Mouse (Mus musculus): ENCODE measurements around the gene Pkd1l3. TPM values are rescaled to one million over a fixed set of nuclear protein-coding genes. Genes with fewer than 3 reads are reported as not detected.

Pkd1l3 gene
- polyA plus RNA-seq, 1 experiment from 2014 or later, result 0.25 TPM

DNA sequence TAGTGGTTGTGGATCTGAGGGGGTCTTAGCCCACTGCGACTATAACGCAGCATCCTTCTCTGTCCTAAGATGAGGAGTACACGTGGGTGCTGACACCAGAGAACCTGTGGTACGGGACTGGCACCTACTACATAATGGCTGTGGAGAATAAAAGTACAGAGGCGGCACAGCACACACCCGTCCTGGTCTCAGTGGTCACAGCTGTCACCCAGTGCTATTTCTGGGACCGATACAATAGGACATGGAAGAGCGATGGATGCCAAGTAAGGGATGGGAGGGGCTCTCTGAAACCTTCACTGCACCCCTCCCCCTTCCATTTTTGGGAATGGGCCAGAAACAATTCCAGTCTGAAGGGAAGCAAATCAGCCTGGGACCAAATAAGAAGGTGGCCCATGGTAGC, 20.8 kb downstream of the Pkd1l3 start:
- H3K27me3 ChIP-seq (replicated peaks), result peaks cover 5% of the 10 kb centered on the region; the same call in 1 of the 2 replicates
- no peak overlapping the region for H3K4me2 ChIP-seq
- no peak overlapping the region for H3K4me3 ChIP-seq
- no peaks in the 10 kb centered on the region for H3K36me3 ChIP-seq
- WGBS, result 83% methylated on average over 8 of the region's 8 CpGs
- no peak for ATAC-seq (ENCODE audit: extremely low read depth, insufficient number of reproducible peaks, low FRiP score, low TSS enrichment)
- no peaks in the 10 kb centered on the region for H3K9me3 ChIP-seq
- no peak overlapping the region for H3K27ac ChIP-seq (replicated peaks)
- H3K4me1 ChIP-seq, result no peaks in the 10 kb centered on the region
- no peak overlapping the region for H3K9ac ChIP-seq

DNA sequence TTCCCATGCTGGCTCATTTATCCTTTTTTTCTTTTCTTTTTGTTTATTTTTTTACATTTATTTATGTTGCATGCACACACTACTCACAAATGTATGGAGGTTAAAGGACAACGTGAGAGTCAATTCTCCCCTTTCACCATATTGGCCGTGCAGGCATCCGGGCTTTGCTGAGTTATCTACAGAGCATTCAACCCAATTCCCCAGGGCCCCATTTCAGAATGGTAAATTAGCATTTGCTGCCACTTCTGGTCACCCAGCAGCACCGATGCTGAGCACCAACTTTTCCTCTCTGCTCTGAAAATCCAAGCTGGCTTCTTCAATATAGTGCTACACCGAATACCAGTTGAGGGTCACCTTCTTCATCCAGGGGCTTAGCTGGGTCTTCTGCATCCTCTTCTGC, 24.5 kb downstream of the Pkd1l3 start:
- Histone ChIP-seq H3K4me3 (no peak overlapping the region), H3K36me3 (no peaks in the 10 kb centered on the region), H3K27me3 (replicated peaks) (peaks cover 14% of the 10 kb centered on the region), H3K4me1 (no peaks in the 10 kb centered on the region), H3K9me3 (no peaks in the 10 kb centered on the region), H3K4me2 (no peak overlapping the region), H3K27ac (replicated peaks) (no peak overlapping the region), H3K9ac (no peak overlapping the region)
- WGBS, result 69% methylated on average over 5 of the region's 5 CpGs
- no peak for ATAC-seq (ENCODE audit: extremely low read depth, insufficient number of reproducible peaks, low FRiP score, low TSS enrichment)

DNA sequence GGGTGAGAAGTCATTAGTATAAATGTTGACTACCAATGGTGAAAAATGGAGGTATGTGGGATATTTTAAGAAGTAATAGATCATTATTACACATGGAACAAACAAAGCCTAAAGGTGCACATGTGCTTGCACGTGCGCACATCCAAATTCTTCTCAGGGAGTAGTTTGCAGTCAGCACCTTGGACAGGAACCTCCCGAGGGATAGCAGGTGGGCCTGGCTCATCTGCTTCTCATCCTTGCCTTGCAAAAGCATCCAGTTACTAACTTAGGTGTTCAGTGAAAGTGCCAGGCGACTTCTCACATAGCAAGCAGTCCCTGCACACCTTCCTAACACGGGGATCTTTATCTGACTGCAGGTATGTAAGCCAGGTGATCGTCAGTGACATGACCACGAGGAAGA, 26.1 kb downstream of the Pkd1l3 start:
- H3K9me3 ChIP-seq, result no peaks in the 10 kb centered on the region
- H3K4me3 ChIP-seq, result no peak overlapping the region
- no peak overlapping the region for H3K4me2 ChIP-seq
- H3K27ac ChIP-seq (replicated peaks), result no peak overlapping the region
- no peaks in the 10 kb centered on the region for H3K36me3 ChIP-seq
- H3K9ac ChIP-seq, result no peak overlapping the region
- ATAC-seq (ENCODE audit: extremely low read depth, insufficient number of reproducible peaks, low FRiP score, low TSS enrichment), result no peak
- peaks cover 14% of the 10 kb centered on the region for H3K27me3 ChIP-seq (replicated peaks)
- WGBS, result 54% methylated on average over 7 of the region's 7 CpGs
- H3K4me1 ChIP-seq, result no peaks in the 10 kb centered on the region

DNA sequence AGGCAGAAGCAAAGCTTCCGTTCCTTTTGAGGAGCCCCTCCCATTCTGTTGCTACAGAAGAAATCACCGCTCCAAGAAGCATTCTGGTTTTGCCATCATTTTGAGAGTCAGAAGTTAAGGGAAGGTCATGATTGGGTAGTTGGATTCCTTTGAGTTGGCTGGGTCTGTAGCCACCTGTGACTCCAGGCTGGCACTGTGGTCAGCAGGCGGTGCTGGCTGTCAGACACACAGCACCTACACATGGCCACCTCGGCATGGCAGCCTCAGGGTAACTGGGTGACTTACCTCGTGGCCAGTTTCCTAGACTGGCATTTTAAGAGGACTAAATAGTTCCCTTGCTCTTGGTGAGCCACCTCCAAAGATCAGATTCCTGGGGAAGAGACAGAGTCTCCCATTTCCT, 26.9 kb downstream of the Pkd1l3 start:
- no peaks in the 10 kb centered on the region for H3K4me1 ChIP-seq
- no peak overlapping the region for H3K4me3 ChIP-seq
- no peaks in the 10 kb centered on the region for H3K36me3 ChIP-seq
- peaks cover 14% of the 10 kb centered on the region for H3K27me3 ChIP-seq (replicated peaks)
- no peak overlapping the region for H3K27ac ChIP-seq (replicated peaks)
- no peak overlapping the region for H3K9ac ChIP-seq
- ATAC-seq (ENCODE audit: extremely low read depth, insufficient number of reproducible peaks, low FRiP score, low TSS enrichment), result no peak
- no peaks in the 10 kb centered on the region for H3K9me3 ChIP-seq
- 73% methylated on average over 5 of the region's 5 CpGs for WGBS
- no peak overlapping the region for H3K4me2 ChIP-seq

DNA sequence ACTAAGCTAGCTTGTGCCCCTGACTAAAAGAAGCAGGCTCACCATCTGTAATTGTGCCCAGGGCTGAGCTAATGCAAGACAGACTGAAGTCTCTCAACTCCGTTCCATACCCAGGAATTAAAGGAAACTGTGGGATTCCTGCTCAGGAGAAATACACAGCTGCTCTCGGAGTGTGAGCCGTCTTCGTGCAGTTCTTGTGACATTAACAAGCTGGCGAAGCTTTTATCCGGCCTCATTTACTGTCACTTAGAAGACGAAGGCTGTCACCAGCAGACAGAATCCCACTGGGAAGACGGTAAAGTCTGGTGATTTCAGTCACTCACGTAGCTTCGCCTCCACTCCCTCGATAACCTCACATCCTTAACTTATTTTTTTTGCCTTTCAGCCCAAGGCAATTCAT, 33.0 kb downstream of the Pkd1l3 start:
- 57% methylated on average over 11 of the region's 11 CpGs for WGBS
- Histone ChIP-seq H3K36me3 (no peaks in the 10 kb centered on the region), H3K4me1 (0 out of 2 replicates have a peak, but pooled peaks cover 5% of the 10 kb centered on the region), H3K27ac (replicated peaks) (no peak overlapping the region), H3K9me3 (no peaks in the 10 kb centered on the region), H3K27me3 (replicated peaks) (peaks cover 21% of the 10 kb centered on the region), H3K9ac (no peak overlapping the region), H3K4me2 (no peak overlapping the region), H3K4me3 (no peak overlapping the region)
- no peak for ATAC-seq (ENCODE audit: extremely low read depth, insufficient number of reproducible peaks, low FRiP score, low TSS enrichment)

DNA sequence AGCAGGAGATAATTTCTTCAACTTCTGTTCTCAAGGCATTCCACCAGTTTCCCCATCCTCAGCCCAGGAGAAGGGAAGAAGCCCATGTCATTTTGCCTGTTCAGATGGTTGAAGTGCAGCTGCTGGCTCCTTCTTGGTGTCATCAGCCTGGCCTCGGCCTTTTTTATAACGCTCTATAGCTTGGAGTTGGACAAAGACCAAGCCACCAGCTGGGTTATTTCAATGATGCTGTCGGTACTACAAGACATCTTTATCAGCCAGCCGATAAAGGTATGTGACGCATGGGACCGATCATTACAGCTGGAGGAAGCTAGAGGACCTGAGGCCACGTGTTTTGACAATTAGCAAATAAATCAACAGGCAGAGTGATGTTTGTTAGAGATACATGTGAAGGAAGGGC, 34.2 kb downstream of the Pkd1l3 start:
- Histone ChIP-seq H3K9ac (no peak overlapping the region), H3K9me3 (no peaks in the 10 kb centered on the region), H3K4me2 (no peak overlapping the region), H3K4me1 (0 out of 2 replicates have a peak, but pooled peaks cover 5% of the 10 kb centered on the region), H3K4me3 (no peak overlapping the region), H3K27me3 (replicated peaks) (peaks cover 23% of the 10 kb centered on the region; the same call in 1 of the 2 replicates), H3K36me3 (no peaks in the 10 kb centered on the region), H3K27ac (replicated peaks) (no peak overlapping the region)
- 28% methylated on average over 7 of the region's 7 CpGs for WGBS
- ATAC-seq (ENCODE audit: extremely low read depth, insufficient number of reproducible peaks, low FRiP score, low TSS enrichment), result no peak

DNA sequence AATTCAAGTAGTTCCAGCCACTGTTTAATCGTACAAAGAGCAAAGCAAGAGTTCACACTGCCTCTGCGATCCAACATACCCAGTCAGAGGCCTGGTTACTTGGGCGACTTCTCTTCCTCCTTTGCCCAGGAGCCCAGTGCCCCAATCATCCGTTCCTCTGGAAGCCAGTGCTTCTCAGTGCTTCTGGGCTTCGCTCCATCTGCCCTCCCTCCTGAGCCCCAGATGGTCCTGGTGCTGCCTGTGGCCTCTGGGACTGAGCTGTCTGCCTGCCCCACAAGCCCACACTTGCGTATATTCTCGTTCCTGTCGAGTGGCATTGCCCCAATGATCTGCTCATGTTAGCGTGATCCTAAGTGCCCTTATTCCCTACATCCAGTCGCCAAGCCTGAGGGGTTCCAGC, 36.5 kb downstream of the Pkd1l3 start:
- H3K9ac ChIP-seq, result no peak overlapping the region
- no peak overlapping the region for H3K4me2 ChIP-seq
- no peak for ATAC-seq (ENCODE audit: extremely low read depth, insufficient number of reproducible peaks, low FRiP score, low TSS enrichment)
- 0 out of 2 replicates have a peak, but pooled peaks cover 5% of the 10 kb centered on the region for H3K4me1 ChIP-seq
- WGBS, result 65% methylated on average over 10 of the region's 10 CpGs
- H3K9me3 ChIP-seq, result no peaks in the 10 kb centered on the region
- no peak overlapping the region for H3K27ac ChIP-seq (replicated peaks)
- no peaks in the 10 kb centered on the region for H3K36me3 ChIP-seq
- peaks cover 23% of the 10 kb centered on the region; the same call in 1 of the 2 replicates for H3K27me3 ChIP-seq (replicated peaks)
- H3K4me3 ChIP-seq, result no peak overlapping the region

DNA sequence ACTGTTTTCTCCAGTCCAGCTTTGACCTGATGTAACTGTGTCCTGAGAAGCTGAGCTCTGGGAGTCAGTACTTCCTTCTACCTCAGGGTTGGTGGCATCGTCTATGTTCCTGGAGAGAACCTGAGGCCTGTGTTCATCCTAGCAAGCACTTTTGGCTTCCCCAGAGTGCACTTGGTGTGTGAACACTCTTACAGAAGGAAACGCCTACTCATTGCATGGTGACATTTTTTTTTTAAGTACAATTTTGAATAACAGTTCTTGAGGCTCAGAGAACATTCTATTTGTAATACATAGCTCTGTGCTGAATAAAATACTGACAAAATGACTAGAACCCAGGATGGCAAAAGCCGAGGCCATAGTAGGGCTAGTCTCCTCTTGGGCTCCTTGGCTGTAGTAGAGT, 42.5 kb downstream of the Pkd1l3 start:
- no peak overlapping the region for H3K9ac ChIP-seq
- H3K27me3 ChIP-seq (replicated peaks), result peaks cover 5% of the 10 kb centered on the region; the same call in 1 of the 2 replicates
- WGBS, result 85% methylated on average over 3 of the region's 3 CpGs
- H3K36me3 ChIP-seq, result no peaks in the 10 kb centered on the region
- ATAC-seq (ENCODE audit: extremely low read depth, insufficient number of reproducible peaks, low FRiP score, low TSS enrichment), result no peak
- no peak overlapping the region for H3K27ac ChIP-seq (replicated peaks)
- H3K4me3 ChIP-seq, result no peak overlapping the region
- no peaks in the 10 kb centered on the region for H3K9me3 ChIP-seq
- H3K4me1 ChIP-seq, result no peaks in the 10 kb centered on the region
- no peak overlapping the region for H3K4me2 ChIP-seq

DNA sequence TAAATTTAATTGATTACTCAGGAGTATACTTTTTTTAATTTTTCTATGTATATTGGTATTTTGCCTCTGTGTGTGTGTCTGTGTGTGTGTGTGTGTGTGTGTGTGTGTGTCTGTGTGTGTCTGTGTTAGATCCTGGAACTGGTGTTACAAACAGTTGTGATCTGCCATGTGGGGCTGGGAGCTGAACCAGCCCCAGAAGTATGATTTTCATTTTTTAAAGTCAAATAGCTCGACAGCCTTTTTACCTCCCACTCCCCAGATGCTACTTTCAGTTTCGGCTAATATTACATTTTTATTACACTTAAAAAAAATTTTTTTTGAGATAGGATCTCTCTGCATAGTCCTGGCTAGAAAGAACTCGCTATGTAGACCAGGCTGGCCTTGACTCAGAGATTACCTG, 48.0 kb downstream of the Pkd1l3 start:
- no peak overlapping the region for H3K4me2 ChIP-seq

DNA sequence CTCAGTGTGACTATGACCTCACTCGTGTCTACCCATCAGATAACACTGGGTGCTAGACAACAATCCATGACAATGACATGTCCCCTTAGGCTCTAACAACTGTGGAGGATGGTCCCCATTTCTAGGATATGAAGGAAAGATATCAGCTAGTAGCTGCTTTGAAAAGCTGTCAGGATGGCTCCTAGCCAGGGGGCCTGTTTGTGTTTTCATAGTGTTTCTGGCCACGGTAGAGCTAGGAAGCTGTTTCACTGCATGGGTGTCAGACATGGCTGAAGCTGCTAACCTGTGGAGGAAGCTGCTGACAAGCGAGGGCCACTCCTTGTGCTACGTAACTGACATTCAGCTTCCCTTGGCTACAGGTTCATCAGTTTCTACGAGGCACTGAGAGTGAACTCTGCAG, 52.3 kb downstream of the Pkd1l3 start:
- ATAC-seq (ENCODE audit: extremely low read depth, insufficient number of reproducible peaks, low FRiP score, low TSS enrichment), result no peak
- H3K9ac ChIP-seq, result no peak overlapping the region
- no peaks in the 10 kb centered on the region for H3K9me3 ChIP-seq
- H3K4me2 ChIP-seq, result no peak overlapping the region
- no peak overlapping the region for H3K4me3 ChIP-seq
- peaks cover 54% of the 10 kb centered on the region for H3K36me3 ChIP-seq
- no peaks in the 10 kb centered on the region for H3K4me1 ChIP-seq
- WGBS, result 57% methylated on average over 5 of the region's 5 CpGs
- H3K27ac ChIP-seq (replicated peaks), result no peak overlapping the region
- H3K27me3 ChIP-seq (replicated peaks), result no peaks in the 10 kb centered on the region

More for the DNA sequence above, 48.0 kb downstream of the Pkd1l3 start:
- Histone ChIP-seq H3K27ac (replicated peaks) (no peak overlapping the region), H3K9me3 (no peaks in the 10 kb centered on the region), H3K4me3 (no peak overlapping the region), H3K36me3 (peaks cover 12% of the 10 kb centered on the region), H3K9ac (no peak overlapping the region), H3K4me1 (no peaks in the 10 kb centered on the region), H3K27me3 (replicated peaks) (no peaks in the 10 kb centered on the region)
- no peak for ATAC-seq (ENCODE audit: extremely low read depth, insufficient number of reproducible peaks, low FRiP score, low TSS enrichment)
- 78% methylated on average over 3 of the region's 3 CpGs for WGBS

DNA sequence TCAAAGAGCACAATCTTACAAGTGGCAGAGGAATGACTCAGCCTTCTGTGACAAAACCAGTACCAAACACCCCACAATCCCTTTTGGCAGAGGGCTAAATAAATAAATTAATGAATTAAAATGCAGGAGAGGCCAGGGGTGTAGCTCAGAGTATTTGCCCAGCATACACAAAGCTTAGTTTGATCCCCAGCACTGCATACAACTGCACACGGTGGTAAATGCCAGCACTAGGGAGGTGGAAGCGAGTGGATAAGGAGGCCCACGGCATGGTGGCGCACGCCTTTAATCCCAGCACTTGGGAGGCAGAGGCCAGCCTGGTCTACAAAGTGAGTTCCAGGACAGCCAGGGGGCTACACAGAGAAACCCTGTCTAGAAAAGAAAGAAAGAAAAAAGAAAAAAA, 58.3 kb downstream of the Pkd1l3 start:
- H3K4me3 ChIP-seq, result no peak overlapping the region
- no peaks in the 10 kb centered on the region for H3K27me3 ChIP-seq (replicated peaks)
- peaks cover 99% of the 10 kb centered on the region for H3K36me3 ChIP-seq
- no peaks in the 10 kb centered on the region for H3K4me1 ChIP-seq
- no peaks in the 10 kb centered on the region for H3K9me3 ChIP-seq
- no peak overlapping the region for H3K9ac ChIP-seq
- no peak overlapping the region for H3K27ac ChIP-seq (replicated peaks)
- H3K4me2 ChIP-seq, result no peak overlapping the region
- WGBS, result 89% methylated on average over 5 of the region's 5 CpGs
- ATAC-seq (ENCODE audit: extremely low read depth, insufficient number of reproducible peaks, low FRiP score, low TSS enrichment), result no peak

DNA sequence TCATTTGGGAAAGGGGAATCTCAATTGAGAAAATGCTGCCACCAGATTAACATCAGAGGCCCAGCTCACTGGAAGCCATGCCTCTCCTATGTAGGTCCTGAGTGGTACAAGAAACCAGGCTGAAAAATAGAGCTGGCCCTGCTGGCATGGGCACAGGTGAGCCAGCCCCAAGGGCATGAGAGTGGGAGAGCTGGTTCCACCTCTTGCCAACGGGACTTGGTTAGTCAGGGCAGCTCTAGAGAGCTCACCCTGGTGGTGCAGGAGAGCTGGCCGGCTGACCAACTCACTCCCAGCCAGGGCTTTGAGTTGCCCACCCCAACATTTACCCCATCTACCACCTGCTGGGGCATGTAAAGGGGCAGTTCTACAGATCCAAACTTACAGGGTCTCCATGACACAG, 59.3 kb downstream of the Pkd1l3 start:
- H3K4me2 ChIP-seq, result no peak overlapping the region
- H3K27ac ChIP-seq (replicated peaks), result no peak overlapping the region
- H3K9ac ChIP-seq, result no peak overlapping the region
- WGBS, result 80% methylated on average over 2 of the region's 2 CpGs
- ATAC-seq (ENCODE audit: extremely low read depth, insufficient number of reproducible peaks, low FRiP score, low TSS enrichment), result no peak
- H3K4me3 ChIP-seq, result no peak overlapping the region
- H3K9me3 ChIP-seq, result no peaks in the 10 kb centered on the region
- no peaks in the 10 kb centered on the region for H3K4me1 ChIP-seq
- H3K36me3 ChIP-seq, result peaks cover 100% of the 10 kb centered on the region
- no peaks in the 10 kb centered on the region for H3K27me3 ChIP-seq (replicated peaks)
